Mouse (Mus musculus) CH12.LX (cell line): ENCODE results near the gene Lgals9. TPM values are rescaled to one million over a fixed set of nuclear protein-coding genes. Genes with fewer than 3 reads are reported as not detected.

Source experiments
- DNase-seq: peaks from one replicate; pipeline ENCODE4 v3.0.0-alpha.2; 2013; ENCODE audit errors: extremely low read depth
- H3K27ac ChIP-seq: 2 replicates; pipeline ENCODE4 v1.5.1; 2012; ENCODE audit warnings: low read depth, mild to moderate bottlenecking, control low read depth, moderate library complexity; ENCODE audit not compliant: insufficient read depth
- H3K27me3 ChIP-seq: replicated peaks from 2 replicates; pipeline ENCODE3; 2012; ENCODE audit warnings: inconsistent platforms
- H3K36me3 ChIP-seq, 2 experiments: replicated peaks in 1 of 2; 2 replicates each; pipeline versions ENCODE3 to v1.6.1; 2012; ENCODE audit warnings: inconsistent platforms in 1 of 2, low read length in 1 of 2, mild to moderate bottlenecking in 1 of 2, mixed read lengths in 1 of 2, moderate library complexity in 1 of 2; ENCODE audit not compliant: control insufficient read depth in 1 of 2, insufficient read depth in 1 of 2
- H3K4me1 ChIP-seq, 2 experiments: 2 replicates each; pipeline ENCODE4 v1.6.1; 2012; ENCODE audit warnings: inconsistent platforms in 1 of 2, moderate library complexity in 1 of 2; ENCODE audit not compliant: insufficient read depth in 2 of 2, control insufficient read depth in 1 of 2
- H3K4me2 ChIP-seq: 2 replicates; pipeline ENCODE4 v1.6.1; 2012; ENCODE audit warnings: low read depth, mild to moderate bottlenecking, control low read depth; ENCODE audit not compliant: poor library complexity, insufficient read depth, severe bottlenecking
- H3K4me3 ChIP-seq, 3 experiments: fragments of 150-350 bp in 1 of 3; sonication (generic) in 1 of 3; replicated peaks in 1 of 3; 2 replicates each; pipeline versions ENCODE3 to v1.5.1; 2011 to 2012; ENCODE audit warnings: low read depth in 2 of 3, low read length in 2 of 3, mild to moderate bottlenecking in 2 of 3, moderate library complexity in 2 of 3, control low read depth in 1 of 3, improper control_type of control experiment in 1 of 3, inconsistent platforms in 1 of 3, mixed read lengths in 1 of 3; ENCODE audit not compliant: poor library complexity in 1 of 3
- H3K79me2 ChIP-seq: replicated peaks from 2 replicates; pipeline ENCODE4 v1.6.1; 2012; ENCODE audit warnings: mild to moderate bottlenecking, moderate library complexity; ENCODE audit not compliant: control insufficient read depth, poor library complexity, insufficient read depth, severe bottlenecking; ENCODE audit errors: extremely low read depth
- H3K9ac ChIP-seq: 2 replicates; pipeline ENCODE4 v1.6.1; 2012; ENCODE audit warnings: low read depth, mild to moderate bottlenecking, control low read depth, moderate library complexity; ENCODE audit not compliant: insufficient read depth
- H3K9me3 ChIP-seq: replicated peaks from 2 replicates; pipeline ENCODE3; 2012; ENCODE audit warnings: low read length, inconsistent platforms, mixed read lengths
- BHLHE40 ChIP-seq: IDR thresholded peaks from 2 replicates; pipeline ENCODE4 v1.6.1; 2011; ENCODE audit warnings: mild to moderate bottlenecking, low read depth, low read length, improper control_type of control experiment
- CHD1 ChIP-seq: IDR thresholded peaks from 2 replicates; pipeline ENCODE4 v1.6.1; 2012; ENCODE audit warnings: low read depth, low read length, improper control_type of control experiment, inconsistent platforms
- CHD2 ChIP-seq: IDR thresholded peaks from 2 replicates; pipeline ENCODE4 v1.6.1; 2011; ENCODE audit warnings: low read length, improper control_type of control experiment
- CTCF ChIP-seq, 2 experiments: IDR thresholded peaks in 1 of 2; conservative IDR thresholded peaks in 1 of 2; 2 replicates each; pipeline ENCODE4 v1.5.1; 2011 to 2012; ENCODE audit warnings: low read depth in 2 of 2, low read length in 2 of 2, improper control_type of control experiment in 1 of 2, inconsistent platforms in 1 of 2, mild to moderate bottlenecking in 1 of 2, moderate library complexity in 1 of 2
- E2F4 ChIP-seq: IDR thresholded peaks from 2 replicates; pipeline ENCODE4 v1.6.1; 2011; ENCODE audit warnings: low read depth, low read length, improper control_type of control experiment; ENCODE audit not compliant: insufficient replicate concordance
- ELF1 ChIP-seq: IDR thresholded peaks from 2 replicates; pipeline ENCODE4 v1.6.1; 2014; ENCODE audit warnings: low read depth, mild to moderate bottlenecking, inconsistent platforms, low read length, improper control_type of control experiment
- GABPA ChIP-seq: IDR thresholded peaks from 2 replicates; pipeline ENCODE4 v1.6.1; 2012; ENCODE audit warnings: low read depth, low read length, improper control_type of control experiment, inconsistent platforms; ENCODE audit not compliant: insufficient replicate concordance
- HCFC1 ChIP-seq: IDR thresholded peaks from 2 replicates; pipeline ENCODE4 v1.6.1; 2012; ENCODE audit warnings: low read depth, mild to moderate bottlenecking, inconsistent platforms, low read length, improper control_type of control experiment
- JUN ChIP-seq: IDR thresholded peaks from 2 replicates; pipeline ENCODE4 v1.6.1; 2011; ENCODE audit warnings: low read depth, mild to moderate bottlenecking, low read length, improper control_type of control experiment, moderate library complexity; ENCODE audit not compliant: insufficient read depth
- JUND ChIP-seq: conservative IDR thresholded peaks from 2 replicates; pipeline ENCODE4 v1.6.1; 2011; ENCODE audit warnings: low read depth, low read length, improper control_type of control experiment
- KAT2A ChIP-seq: IDR thresholded peaks from 2 replicates; pipeline ENCODE4 v1.6.1; 2012; ENCODE audit warnings: low read length, improper control_type of control experiment, inconsistent platforms; ENCODE audit not compliant: insufficient replicate concordance
- MAFK ChIP-seq: IDR thresholded peaks from 2 replicates; pipeline ENCODE4 v1.6.1; 2011; ENCODE audit warnings: low read length, improper control_type of control experiment; ENCODE audit not compliant: insufficient replicate concordance
- MAX ChIP-seq: IDR thresholded peaks from 2 replicates; pipeline ENCODE4 v1.6.1; 2011; ENCODE audit warnings: low read length, improper control_type of control experiment
- MAZ ChIP-seq: IDR thresholded peaks from 2 replicates; pipeline ENCODE4 v1.6.1; 2012; ENCODE audit warnings: low read depth, mild to moderate bottlenecking, inconsistent platforms, low read length, improper control_type of control experiment, moderate library complexity
- MEF2A ChIP-seq: IDR thresholded peaks from 2 replicates; pipeline ENCODE4 v1.6.1; 2014; ENCODE audit warnings: low read depth, mild to moderate bottlenecking, inconsistent platforms, low read length, improper control_type of control experiment, borderline replicate concordance
- MXI1 ChIP-seq: IDR thresholded peaks from 2 replicates; pipeline ENCODE4 v1.6.1; 2011; ENCODE audit warnings: mild to moderate bottlenecking, low read depth, low read length, improper control_type of control experiment
- MYC ChIP-seq: IDR thresholded peaks from 2 replicates; pipeline ENCODE4 v1.6.1; 2011; ENCODE audit warnings: low read depth, mild to moderate bottlenecking, improper control_type of control experiment, low read length
- NELFE ChIP-seq: IDR thresholded peaks from 2 replicates; pipeline ENCODE4 v1.6.1; 2011; ENCODE audit warnings: low read depth, low read length, improper control_type of control experiment
- NRF1 ChIP-seq: IDR thresholded peaks from 2 replicates; pipeline ENCODE4 v1.6.1; 2014; ENCODE audit warnings: low read depth, mild to moderate bottlenecking, inconsistent platforms, low read length, improper control_type of control experiment, moderate library complexity
- POLR2AphosphoS2 ChIP-seq: IDR thresholded peaks from 2 replicates; pipeline ENCODE4 v1.6.1; 2011; ENCODE audit warnings: low read depth, low read length, improper control_type of control experiment
- RCOR1 ChIP-seq: conservative IDR thresholded peaks from 2 replicates; pipeline ENCODE4 v1.6.1; 2012; ENCODE audit warnings: low read depth, mild to moderate bottlenecking, inconsistent platforms, low read length, improper control_type of control experiment
- SMC3 ChIP-seq: IDR thresholded peaks from 2 replicates; pipeline ENCODE4 v1.6.1; 2011; ENCODE audit warnings: low read depth, low read length, improper control_type of control experiment
- TBP ChIP-seq: conservative IDR thresholded peaks from 2 replicates; pipeline ENCODE4 v1.6.1; 2011; ENCODE audit warnings: low read depth, low read length, improper control_type of control experiment
- UBTF ChIP-seq: IDR thresholded peaks from 2 replicates; pipeline ENCODE4 v1.6.1; 2012; ENCODE audit warnings: low read depth, mild to moderate bottlenecking, inconsistent platforms, low read length, improper control_type of control experiment, moderate library complexity
- USF1 ChIP-seq: IDR thresholded peaks from 2 replicates; pipeline ENCODE4 v1.6.1; 2014; ENCODE audit warnings: low read depth, mild to moderate bottlenecking, inconsistent platforms, low read length, improper control_type of control experiment
- USF2 ChIP-seq: conservative IDR thresholded peaks from 2 replicates; pipeline ENCODE4 v1.6.1; 2011; ENCODE audit warnings: low read depth, low read length, improper control_type of control experiment
- ZC3H11A ChIP-seq: IDR thresholded peaks from 2 replicates; pipeline ENCODE4 v1.6.1; 2012; ENCODE audit warnings: low read depth, mild to moderate bottlenecking, inconsistent platforms, low read length, improper control_type of control experiment
- ZKSCAN1 ChIP-seq: IDR thresholded peaks from 2 replicates; pipeline ENCODE4 v1.6.1; 2012; ENCODE audit warnings: low read depth, inconsistent platforms, low read length, improper control_type of control experiment, borderline replicate concordance
- ZNF384 ChIP-seq: IDR thresholded peaks from 2 replicates; pipeline ENCODE4 v1.6.1; 2012; ENCODE audit warnings: low read depth, low read length, improper control_type of control experiment, inconsistent platforms
- dilution Hi-C: fragments of 300-500 bp; cut with MboI; formaldehyde crosslinking; loops from 2 replicates; pipeline ENCODE4 v1.14.3; 2020; ENCODE audit warnings: low sequenced_read_pairs; ENCODE audit not compliant: extremely low pct_unique_long_range_greater_than_20kb, extremely low pct_ligation_motif_present
- in situ Hi-C: fragments of 300-500 bp; cut with MboI; formaldehyde crosslinking; loops from 3 replicates; pipeline ENCODE4 v1.14.3; 2019; ENCODE audit warnings: low sequenced_read_pairs, low pct_ligation_motif_present, low pct_unique_long_range_greater_than_20kb, mixed read lengths
- polyA plus RNA-seq: library from polyadenylated mRNA; unstranded; fragments of >175 nt; gene quantifications from 2 replicates; pipeline ENCODE4 v1.2.1, GENCODE M21; 2012; ENCODE audit warnings: low read depth; ENCODE audit not compliant: insufficient read length
- total RNA-seq, 2 experiments: library from RNA; depleted of rRNA; stranded (reverse); fragments of 300-350 nt in 1 of 2; fragments of >200 nt in 1 of 2; gene quantifications; 2 replicates each; pipeline ENCODE4 v1.2.3; 2012 to 2014

Gene Lgals9
- total and polyA plus RNA-seq, 3 experiments: 4.9 to 16.4 (median 5.0) TPM

- Histone ChIP-seq H3K27ac (no peak overlapping the region), H3K4me3 (no peak overlapping the region)
- dilution Hi-C loops: no loop called here
Observed at GRCm38 (mm10) chr11:78952467-78952866, 32.3 kb downstream of the Lgals9 start.

GRCm38 (mm10) chr11:78950365-78950764, 34.4 kb downstream of the Lgals9 start:
- Histone ChIP-seq H3K9me3 (no peaks in the 10 kb centered on the region), H3K4me3 (no peak overlapping the region), H3K4me2 (no peak overlapping the region), H3K27me3 (no peaks in the 10 kb centered on the region), H3K36me3 (peaks cover 0 to 69% of the 10 kb centered on the region in 2 experiments), H3K27ac (no peak overlapping the region), H3K79me2 (no peaks in the 10 kb centered on the region)
- dilution Hi-C loops: no loop called here
- DNase-seq: no peak
- TF ChIP-seq MEF2A: no peak
- no peak for TF ChIP-seq JUN
- no peak for TF ChIP-seq NELFE
- no peak for TF ChIP-seq MAFK
- TF ChIP-seq POLR2AphosphoS2: no peak
- no peak for TF ChIP-seq NRF1
- no peak for TF ChIP-seq KAT2A
- no peak for TF ChIP-seq BHLHE40
- TF ChIP-seq E2F4: no peak
- TF ChIP-seq ELF1: no peak
- TF ChIP-seq CHD1: no peak
- TF ChIP-seq UBTF: no peak
- no peak for TF ChIP-seq USF1
- no peak for TF ChIP-seq MXI1
- no peak for TF ChIP-seq MAZ
- no peak for TF ChIP-seq SMC3
- TF ChIP-seq HCFC1: no peak
- TF ChIP-seq, all 38 proteins: peak for 0
- Histone ChIP-seq H3K9ac (no peak overlapping the region), H3K4me1 (no peaks in the 10 kb centered on the region)
- in situ Hi-C loops: loop anchor here (5.0 to 10.0 kb wide), 2 partner anchors 108 to 366 kb away; no protein-coding TSS in a partner anchor

More at GRCm38 (mm10) chr11:78952467-78952866, 32.3 kb downstream of the Lgals9 start:
- Histone ChIP-seq H3K9me3 (no peaks in the 10 kb centered on the region), H3K4me2 (no peak overlapping the region), H3K27me3 (no peaks in the 10 kb centered on the region), H3K36me3 (peaks cover 0 to 76% of the 10 kb centered on the region in 2 experiments), H3K9ac (no peak overlapping the region), H3K79me2 (no peaks in the 10 kb centered on the region), H3K4me1 (no peaks in the 10 kb centered on the region)
- TF ChIP-seq MAX (no peak), HCFC1 (no peak), CTCF (conservative IDR thresholded peaks at IDR 0.05 in 1 of 2, IDR thresholded peaks at IDR 0.05 in 1 of 2; ENCODE audit: low read depth in 2 of 2, low read length in 2 of 2) (no peak), CHD2 (no peak), CHD1 (no peak), MEF2A (no peak), TBP (no peak), JUND (no peak), USF2 (no peak), ZKSCAN1 (no peak), MAZ (no peak), JUN (no peak), KAT2A (no peak), ZC3H11A (no peak), GABPA (no peak), ZNF384 (no peak), MYC (no peak), E2F4 (no peak), USF1 (no peak), RCOR1 (no peak)
- no peak for DNase-seq
- in situ Hi-C loops: loop anchor here (5.0 to 10.0 kb wide), 2 partner anchors 110 to 368 kb away; no protein-coding TSS in a partner anchor
